8 mouse cellular contexts compared by ENCODE assay signal in genomic region chr6:149101076-149101942, GRCm38 (mm10). TPM values are rescaled to one million over a fixed set of nuclear protein-coding genes. Genes with fewer than 3 reads are reported as not detected.
A peak's percentile ranks its signal among the peaks of the same experiment; 100 is the strongest.
DNase-seq lines count a peak whose midpoint lies in the region; ATAC-seq lines count a peak whose summit lies in the region.

TSS of gene Dennd5b (minus strand) at chr6:149101680.

- peak; percentile 81 for DNase-seq in ZHBTc4 (ENCODE audit: low read depth, low spot score)
- peak; percentile 84 for DNase-seq in gastrocnemius, postnatal 14 days
- peak; percentile 49 to 80 for DNase-seq in left cerebral cortex, adult 9 months (ENCODE audit: low spot score in 2 of 2)
- DNase-seq in right cerebral cortex, postnatal 14 days = peak; percentile 79
- peak; percentile 73 to 74 for DNase-seq in urinary bladder, postnatal 4 days (ENCODE audit: low spot score in 2 of 2)

- peak; percentile 47 for ATAC-seq in common myeloid progenitor, adult 5-6 weeks (replicated peaks; ENCODE audit: low read depth, poor library complexity, severe bottlenecking)
- ATAC-seq in inflammation-experienced regulatory T-cells, adult 6 months = peak; percentile 32
- peak; percentile 66 for ATAC-seq in megakaryocyte, adult 5-6 weeks (ENCODE audit: poor library complexity, severe bottlenecking)

- intact Hi-C loops in gastrocnemius, postnatal 14 days (cut with DNase I; ENCODE audit: low total_unique reads) = no loop called here

RNA-seq across cellular contexts. Expression of gene Dennd5b, which starts in this region (rescaled TPM):
- total RNA-seq in common myeloid progenitor, adult 5-6 weeks (2017) = 3.4 and 4.2 TPM in 2 replicates
- total RNA-seq in gastrocnemius, postnatal 14 days (2021) = 1 to 10 TPM; 6.0 to 7.4 TPM
- under 1 TPM; 0.23 to 0.66 (median 0.57) TPM for polyA plus RNA-seq in inflammation-experienced regulatory T-cells, adult 6 months (2017; shearing (Covaris generic))
- 0.80 and 0.83 TPM in 2 replicates for total RNA-seq in megakaryocyte, adult 5-6 weeks (2015)
- total RNA-seq in megakaryocyte, adult 5-6 weeks (2017) = 0.41 and 0.51 TPM in 2 replicates

Comparison
In these comparisons a context has a peak if more than half of its experiments do, and no peak if none do; other contexts are left out.
1. Peak in every context shown above with its lines: DNase-seq and ATAC-seq.
2. Peak in ATAC-seq in inflammation-experienced regulatory T-cells, adult 6 months; RNA of the gene not detected or under 1 TPM.
3. Peak in ATAC-seq in megakaryocyte, adult 5-6 weeks; RNA of the gene not detected or under 1 TPM.